Mouse (Mus musculus) heart, embryonic 16.5 days (tissue): ENCODE results near the gene Lmtk3. TPM values are rescaled to one million over a fixed set of nuclear protein-coding genes. Genes with fewer than 3 reads are reported as not detected.

ENCODE experiments used
- ATAC-seq: fragments of 200-750 bp; cut with Nextera tagmentation; replicated peaks from 2 replicates; pipeline ENCODE4 v1.8.0; 2017; ENCODE audit warnings: moderate number of reproducible peaks; ENCODE audit not compliant: insufficient read depth, low FRiP score; ENCODE audit errors: extremely low read depth
- H3K27ac ChIP-seq: fragments of 300-500 bp; sonication (generic); 2 replicates; pipeline ENCODE4 v1.5.1; 2014; ENCODE audit warnings: mild to moderate bottlenecking, low read length, control low read depth, moderate library complexity
- H3K27me3 ChIP-seq: fragments of 300-500 bp; sonication (generic); 2 replicates; pipeline ENCODE4 v1.6.1; 2014; ENCODE audit warnings: low read length, mixed read lengths; ENCODE audit not compliant: control insufficient read depth, insufficient read depth
- H3K36me3 ChIP-seq: fragments of 300-500 bp; sonication (generic); 2 replicates; pipeline ENCODE4 v1.6.1; 2014; ENCODE audit not compliant: control insufficient read depth, insufficient read depth
- H3K4me1 ChIP-seq: fragments of 300-500 bp; sonication (generic); 2 replicates; pipeline ENCODE4 v1.6.1; 2014; ENCODE audit warnings: low read length, mixed read lengths; ENCODE audit not compliant: control insufficient read depth, insufficient read depth
- H3K4me2 ChIP-seq: fragments of 300-500 bp; sonication (generic); 2 replicates; pipeline ENCODE4 v1.6.1; 2014; ENCODE audit warnings: low read depth, mild to moderate bottlenecking, control low read depth, low read length
- H3K4me3 ChIP-seq: fragments of 300-500 bp; sonication (generic); 2 replicates; pipeline ENCODE4 v1.5.1; 2014; ENCODE audit warnings: mild to moderate bottlenecking, control low read depth, low read length
- H3K9ac ChIP-seq: fragments of 300-500 bp; sonication (generic); 2 replicates; pipeline ENCODE4 v1.6.1; 2014; ENCODE audit warnings: low read length, control low read depth
- H3K9me3 ChIP-seq: fragments of 300-500 bp; sonication (generic); replicated peaks from 2 replicates; pipeline ENCODE4 v1.6.1; 2016; ENCODE audit warnings: low read length; ENCODE audit not compliant: control insufficient read depth
- WGBS: fragments of 180-500 bp; shearing (Covaris S2); extraction: QIAGEN DNeasy Blood & Tissue Kit; methylation state at CpG from one replicate; pipeline ENCODE4 v1.1.7; 2014; 5-methylcytosine and 5-hydroxymethylcytosine counted together
- polyA plus RNA-seq: library from polyadenylated mRNA; unstranded; fragments of >200 nt; fragmentation: Nextera tagmentation; extraction: Ambion mirVana; gene quantifications from 2 replicates; pipeline ENCODE4 v1.2.1, GENCODE M21; 2015

Lmtk3 gene
- polyA plus RNA-seq, 1 experiment from 2014 or later: 0.53 TPM

DNA sequence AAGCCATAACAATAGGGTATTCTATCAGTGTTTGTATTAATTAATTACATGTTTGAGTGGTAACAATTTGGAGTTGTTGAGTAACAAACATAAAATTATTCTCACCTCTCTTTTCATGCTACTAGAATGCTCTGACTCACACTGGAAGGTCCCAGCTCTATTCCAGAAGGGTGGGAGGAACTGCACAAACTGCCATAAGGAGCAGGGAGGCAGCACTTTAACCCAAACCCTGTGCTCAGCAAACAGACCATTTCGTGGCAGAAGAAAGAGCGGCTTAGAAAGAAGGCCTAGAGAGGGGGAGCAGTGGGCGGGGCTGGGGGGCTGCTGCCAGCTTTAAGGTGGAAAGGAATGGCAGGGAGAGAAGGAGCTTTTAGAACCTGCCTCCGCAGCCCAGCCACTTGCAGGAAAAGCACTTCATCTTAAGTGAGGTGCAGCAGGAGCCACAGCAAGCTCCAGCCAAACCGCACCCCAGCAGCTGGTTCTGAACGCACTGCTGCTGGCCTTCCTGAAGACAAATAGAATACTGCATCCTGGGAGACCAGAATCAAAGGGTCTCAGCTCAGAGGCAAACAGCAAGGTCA lies 65.0 kb downstream of the Lmtk3 start:
- no peaks in the 10 kb centered on the region for H3K4me1 ChIP-seq
- no peak overlapping the region for H3K4me3 ChIP-seq
- no peak overlapping the region for H3K27ac ChIP-seq
- no peaks in the 10 kb centered on the region for H3K36me3 ChIP-seq
- H3K9ac ChIP-seq: no peak overlapping the region
- 22% methylated on average over 6 of the region's 6 CpGs for WGBS
- H3K9me3 ChIP-seq: no peaks in the 10 kb centered on the region
- H3K4me2 ChIP-seq: no peak overlapping the region
- no peak for ATAC-seq
- peaks cover 17% of the 10 kb centered on the region for H3K27me3 ChIP-seq

DNA sequence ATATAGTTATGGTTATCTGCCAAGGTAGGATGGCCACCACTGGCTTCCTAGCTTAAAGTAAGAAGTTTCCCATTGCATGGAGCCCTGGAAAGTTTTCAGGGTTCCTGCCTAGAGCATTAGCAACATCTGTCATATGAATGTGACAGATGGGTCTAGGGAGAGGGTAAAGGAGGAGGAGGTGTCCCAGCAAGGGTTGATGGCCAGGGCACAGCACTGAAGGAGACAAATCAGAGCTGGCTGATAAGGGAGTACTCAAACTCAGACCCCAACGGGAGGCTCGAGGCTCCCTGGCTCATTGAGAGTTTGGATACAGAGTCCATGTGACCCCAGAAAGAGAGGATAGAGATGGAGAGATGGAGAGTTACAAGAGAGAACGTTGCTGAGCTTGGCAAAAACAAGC lies 67.1 kb downstream of the Lmtk3 start:
- WGBS: 44% methylated on average over 3 of the region's 3 CpGs

DNA sequence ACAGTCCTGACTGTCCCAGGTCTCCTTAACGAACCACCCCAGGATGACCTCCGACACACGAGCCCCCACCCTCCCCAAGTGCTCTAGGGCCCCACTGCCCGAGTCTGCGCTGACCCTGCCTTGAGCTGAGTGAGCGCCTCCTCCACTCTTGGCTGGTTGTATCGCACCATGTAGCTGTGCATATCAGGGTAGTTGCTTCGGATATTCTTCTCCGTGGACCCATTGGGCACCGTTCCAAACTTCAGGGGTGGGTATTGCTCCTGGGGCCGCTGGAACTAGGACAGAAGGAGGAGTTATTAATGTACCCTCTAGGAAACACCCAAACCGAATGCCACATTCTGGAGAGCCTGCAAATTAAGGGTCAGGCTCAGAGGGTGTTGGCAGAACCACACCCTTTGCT lies 69.6 kb downstream of the Lmtk3 start:
- Histone ChIP-seq H3K9me3 (no peaks in the 10 kb centered on the region), H3K4me3 (no peak overlapping the region), H3K9ac (no peak overlapping the region), H3K36me3 (no peaks in the 10 kb centered on the region), H3K4me1 (peaks cover 12% of the 10 kb centered on the region), H3K4me2 (no peak overlapping the region), H3K27me3 (peaks cover 28% of the 10 kb centered on the region), H3K27ac (no peak overlapping the region)
- 79% methylated on average over 12 of the region's 12 CpGs for WGBS
- no peak for ATAC-seq

More for the DNA sequence above, 67.1 kb downstream of the Lmtk3 start:
- H3K4me3 ChIP-seq: no peak overlapping the region
- H3K36me3 ChIP-seq: no peaks in the 10 kb centered on the region
- H3K27me3 ChIP-seq: peaks cover 11% of the 10 kb centered on the region
- no peak overlapping the region for H3K4me2 ChIP-seq
- H3K9ac ChIP-seq: no peak overlapping the region
- ATAC-seq: no peak
- no peaks in the 10 kb centered on the region for H3K4me1 ChIP-seq
- H3K9me3 ChIP-seq: no peaks in the 10 kb centered on the region
- no peak overlapping the region for H3K27ac ChIP-seq

Other genes with a start within 250 kb of the Lmtk3 start
- 0.66 and 0.87 TPM in 2 replicates for gene Hsd17b14, start 228.8 kb upstream of the Lmtk3 start, polyA plus RNA-seq
- 97.7 and 102 TPM in 2 replicates for gene Bcat2, start 213.6 kb upstream of the Lmtk3 start, polyA plus RNA-seq
- gene Fgf21, start 168.2 kb upstream of the Lmtk3 start, polyA plus RNA-seq: 1.5 and 1.7 TPM in 2 replicates
- gene Fut1, start 166.4 kb upstream of the Lmtk3 start, polyA plus RNA-seq: 0.15 and 0.83 TPM in 2 replicates
- 0.21 and 0.26 TPM in 2 replicates for gene Izumo1, start 161.9 kb upstream of the Lmtk3 start, polyA plus RNA-seq
- 15.4 and 16.3 TPM in 2 replicates for gene Rasip1, start 156.2 kb upstream of the Lmtk3 start, polyA plus RNA-seq
- 7.6 and 9.0 TPM in 2 replicates for gene Mamstr, start 143.8 kb upstream of the Lmtk3 start, polyA plus RNA-seq
- gene Fut2, start 117.3 kb upstream of the Lmtk3 start, polyA plus RNA-seq: 1.5 and 1.6 TPM in 2 replicates
- 0.22 and 0.36 TPM in 2 replicates for gene Ntn5, start 99.7 kb upstream of the Lmtk3 start, polyA plus RNA-seq
- gene Sec1, start 89.3 kb upstream of the Lmtk3 start, polyA plus RNA-seq: 0.33 and 0.65 TPM in 2 replicates
- gene Car11, start 83.9 kb upstream of the Lmtk3 start, polyA plus RNA-seq: 4.2 and 5.1 TPM in 2 replicates
- gene Dbp, start 78.7 kb upstream of the Lmtk3 start, polyA plus RNA-seq: 3.0 and 3.6 TPM in 2 replicates
- gene Rpl18, start 68.3 kb upstream of the Lmtk3 start, polyA plus RNA-seq: 520 and 591 TPM in 2 replicates
- 18.9 and 19.1 TPM in 2 replicates for gene Sphk2, start 65.7 kb upstream of the Lmtk3 start, polyA plus RNA-seq
- 0.39 and 0.84 TPM in 2 replicates for gene Fam83e, start 62.5 kb upstream of the Lmtk3 start, polyA plus RNA-seq
- gene Spaca4, start 57.9 kb upstream of the Lmtk3 start, polyA plus RNA-seq: not detected in 2 replicates
- gene Sult2b1, start 931 bp downstream of the Lmtk3 start, polyA plus RNA-seq: 0.66 and 0.72 TPM in 2 replicates
- 90.8 and 90.9 TPM in 2 replicates for gene Cyth2, start 30.8 kb downstream of the Lmtk3 start, polyA plus RNA-seq
- 0.50 and 0.57 TPM in 2 replicates for gene Kcnj14, start 41.0 kb downstream of the Lmtk3 start, polyA plus RNA-seq
- 38.1 and 40.2 TPM in 2 replicates for gene Grwd1, start 47.2 kb downstream of the Lmtk3 start, polyA plus RNA-seq
- gene Kdelr1, start 89.0 kb downstream of the Lmtk3 start, polyA plus RNA-seq: 64.9 and 76.1 TPM in 2 replicates
- gene Grin2d, start 94.6 kb downstream of the Lmtk3 start, polyA plus RNA-seq: 0.14 and 0.17 TPM in 2 replicates
- gene Syngr4, start 113.0 kb downstream of the Lmtk3 start, polyA plus RNA-seq: 0.91 and 1.4 TPM in 2 replicates
- gene Tmem143, start 113.2 kb downstream of the Lmtk3 start, polyA plus RNA-seq: 8.8 TPM in 2 replicates
- 87.4 and 92.8 TPM in 2 replicates for gene Emp3, start 137.7 kb downstream of the Lmtk3 start, polyA plus RNA-seq
- gene Ccdc114, start 140.3 kb downstream of the Lmtk3 start, polyA plus RNA-seq: 3.8 and 3.9 TPM in 2 replicates
- gene Abcc6, start 246.6 kb downstream of the Lmtk3 start, polyA plus RNA-seq: 0.11 and 0.12 TPM in 2 replicates
- gene Nomo1, start 250.0 kb downstream of the Lmtk3 start, polyA plus RNA-seq: 35.9 and 36.2 TPM in 2 replicates